Mouse (Mus musculus) neural tube, embryonic 13.5 days (tissue): Measurements from ENCODE around the gene Kcnh1. TPM values are rescaled to one million over a fixed set of nuclear protein-coding genes. Genes with fewer than 3 reads are reported as not detected.

Experiments used
- ATAC-seq: fragments of 200-750 bp; cut with Nextera tagmentation; 2 replicates; pipeline ENCODE4 v1.8.0; 2017; ENCODE audit warnings: low read depth, mild to moderate bottlenecking, moderate TSS enrichment, moderate library complexity
- H3K27ac ChIP-seq: fragments of 300-500 bp; sonication (generic); replicated peaks from 2 replicates; pipeline ENCODE4 v1.5.1; 2015; ENCODE audit warnings: moderate library complexity, mild to moderate bottlenecking, inconsistent platforms
- H3K27me3 ChIP-seq: fragments of 300-500 bp; sonication (generic); 2 replicates; pipeline ENCODE4 v1.6.1; 2015; ENCODE audit warnings: mild to moderate bottlenecking, inconsistent platforms
- H3K36me3 ChIP-seq: fragments of 300-500 bp; sonication (generic); 2 replicates; pipeline ENCODE4 v1.6.1; 2015; ENCODE audit warnings: mild to moderate bottlenecking, inconsistent platforms
- H3K4me1 ChIP-seq: fragments of 300-500 bp; sonication (generic); replicated peaks from 2 replicates; pipeline ENCODE4 v1.6.1; 2015; ENCODE audit warnings: inconsistent platforms
- H3K4me2 ChIP-seq: fragments of 300-500 bp; sonication (generic); 2 replicates; pipeline ENCODE4 v1.6.1; 2015; ENCODE audit warnings: inconsistent platforms, mild to moderate bottlenecking, moderate library complexity
- H3K4me3 ChIP-seq: fragments of 300-500 bp; sonication (generic); 2 replicates; pipeline ENCODE4 v1.5.1; 2015; ENCODE audit warnings: mild to moderate bottlenecking, inconsistent platforms
- H3K9ac ChIP-seq: fragments of 300-500 bp; sonication (generic); 2 replicates; pipeline ENCODE4 v1.6.1; 2015; ENCODE audit warnings: moderate library complexity, mild to moderate bottlenecking, inconsistent platforms
- H3K9me3 ChIP-seq: fragments of 300-500 bp; sonication (generic); 2 replicates; pipeline ENCODE4 v1.6.1; 2016; ENCODE audit warnings: inconsistent platforms
- WGBS: fragments of 180-500 bp; shearing (Covaris S2); methylation state at CpG from one replicate; pipeline ENCODE4 v1.1.7; 2015; 5-methylcytosine and 5-hydroxymethylcytosine counted together
- polyA plus RNA-seq: library from polyadenylated mRNA; unstranded; fragments of >200 nt; fragmentation: Nextera tagmentation; extraction: Ambion mirVana; gene quantifications from 2 replicates; pipeline ENCODE4 v1.2.1, GENCODE M21; 2015

Gene Kcnh1
- polyA plus RNA-seq, 1 experiment from 2014 or later, result 3.9 TPM

DNA sequence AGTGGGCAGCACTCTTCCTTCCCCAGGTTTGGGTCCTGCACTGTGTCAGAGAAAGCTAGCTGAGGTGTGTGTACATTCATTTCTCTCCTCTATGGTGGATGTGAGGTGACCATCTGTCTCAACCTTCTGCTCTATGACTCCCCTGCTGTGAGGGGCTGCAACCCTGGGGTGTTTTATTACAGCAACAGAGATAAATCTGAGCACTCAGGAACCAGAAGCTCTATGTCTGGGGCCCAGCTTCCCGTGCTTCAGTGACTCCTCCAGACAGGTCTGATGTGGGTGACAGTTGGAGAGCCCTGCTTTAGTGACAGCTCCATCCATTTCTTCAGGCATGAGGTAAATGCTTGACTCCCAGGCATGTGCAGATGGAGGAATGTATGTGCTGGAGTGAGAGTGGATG lies 12.4 kb downstream of the Kcnh1 start:
- Histone ChIP-seq H3K4me3 (no peak overlapping the region), H3K9me3 (no peaks in the 10 kb centered on the region), H3K4me2 (no peak overlapping the region), H3K36me3 (no peaks in the 10 kb centered on the region), H3K27ac (no peak overlapping the region), H3K9ac (no peak overlapping the region), H3K4me1 (0 out of 2 replicates have a peak, but pooled peaks cover under 1% of the 10 kb centered on the region), H3K27me3 (no peaks in the 10 kb centered on the region)
- no peak for ATAC-seq
- WGBS, result 15% methylated on average over 1 of the region's 1 CpGs

DNA sequence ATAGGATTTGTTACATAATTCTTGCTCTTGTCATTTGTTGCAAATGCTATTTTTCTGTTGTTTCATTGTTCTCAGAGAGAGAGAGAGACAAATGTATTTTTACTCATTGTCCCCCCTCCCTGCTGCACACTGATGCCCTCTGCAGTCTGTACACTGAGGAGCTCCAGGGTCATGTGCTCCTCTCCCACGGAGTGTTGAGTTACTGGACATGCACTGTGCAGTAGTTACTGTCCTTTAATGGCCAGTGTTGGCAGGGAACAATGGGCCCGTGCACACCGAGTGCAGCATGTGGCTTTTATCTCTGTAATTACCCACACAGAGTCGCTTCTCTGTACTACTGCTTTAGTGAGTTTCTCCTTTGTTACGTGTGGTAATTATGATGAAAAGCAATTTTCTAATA lies 17.4 kb downstream of the Kcnh1 start:
- ATAC-seq, result no peak
- Histone ChIP-seq H3K4me1 (0 out of 2 replicates have a peak, but pooled peaks cover 2% of the 10 kb centered on the region), H3K36me3 (no peaks in the 10 kb centered on the region), H3K9me3 (no peaks in the 10 kb centered on the region), H3K9ac (no peak overlapping the region), H3K27ac (no peak overlapping the region), H3K4me2 (no peak overlapping the region), H3K27me3 (no peaks in the 10 kb centered on the region), H3K4me3 (no peak overlapping the region)
- WGBS, result 25% methylated on average over 5 of the region's 5 CpGs

DNA sequence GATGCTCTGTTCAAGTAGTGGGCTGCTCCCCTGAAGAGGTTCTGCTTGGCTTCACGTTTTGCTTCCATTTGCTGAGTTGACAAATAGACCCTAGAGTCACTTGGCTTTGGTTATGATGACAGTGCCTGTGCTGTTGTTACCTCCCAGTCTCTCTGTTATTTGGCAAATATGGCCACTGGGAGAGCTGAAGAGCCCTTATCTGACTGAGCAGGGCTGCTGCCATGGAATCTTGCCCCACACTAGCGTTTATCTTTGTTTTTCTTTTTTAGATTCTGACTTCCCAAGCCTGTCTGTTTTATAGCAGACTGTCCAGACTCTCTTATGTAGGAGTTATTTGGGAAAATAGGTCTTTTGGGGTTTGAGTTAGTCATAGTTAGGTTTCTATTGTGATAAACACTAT lies 21.9 kb downstream of the Kcnh1 start:
- 76% methylated on average over 2 of the region's 2 CpGs for WGBS
- Histone ChIP-seq H3K9me3 (no peaks in the 10 kb centered on the region), H3K4me3 (no peak overlapping the region), H3K27ac (no peak overlapping the region), H3K4me2 (no peak overlapping the region), H3K4me1 (0 out of 2 replicates have a peak, but pooled peaks cover 2% of the 10 kb centered on the region), H3K27me3 (no peaks in the 10 kb centered on the region), H3K36me3 (no peaks in the 10 kb centered on the region), H3K9ac (no peak overlapping the region)
- no peak for ATAC-seq

DNA sequence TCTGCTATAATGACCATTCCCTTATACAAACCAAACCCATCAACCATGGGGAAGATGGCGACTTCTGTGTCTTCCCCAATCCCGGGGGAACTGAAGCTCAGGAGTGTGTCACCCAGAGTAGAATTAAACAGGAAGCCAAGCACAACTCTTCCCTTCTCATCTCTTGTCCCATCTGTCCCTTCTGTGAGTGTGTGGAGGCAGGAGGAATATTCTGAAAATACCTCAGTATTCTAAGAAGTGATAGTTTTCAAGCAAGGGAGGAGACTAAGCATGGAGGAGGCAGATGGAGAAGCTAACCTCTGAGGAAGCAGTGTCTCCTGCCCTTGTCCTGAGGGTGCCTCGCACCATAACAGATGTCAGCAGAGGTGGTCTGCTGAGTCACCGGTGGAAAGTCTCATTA lies 24.1 kb downstream of the Kcnh1 start:
- ATAC-seq, result no peak
- no peaks in the 10 kb centered on the region for H3K36me3 ChIP-seq
- H3K27ac ChIP-seq, result no peak overlapping the region
- WGBS, result 96% methylated on average over 4 of the region's 4 CpGs
- H3K27me3 ChIP-seq, result no peaks in the 10 kb centered on the region
- no peaks in the 10 kb centered on the region for H3K4me1 ChIP-seq
- no peak overlapping the region for H3K4me2 ChIP-seq
- no peak overlapping the region for H3K9ac ChIP-seq
- no peak overlapping the region for H3K4me3 ChIP-seq
- no peaks in the 10 kb centered on the region for H3K9me3 ChIP-seq

DNA sequence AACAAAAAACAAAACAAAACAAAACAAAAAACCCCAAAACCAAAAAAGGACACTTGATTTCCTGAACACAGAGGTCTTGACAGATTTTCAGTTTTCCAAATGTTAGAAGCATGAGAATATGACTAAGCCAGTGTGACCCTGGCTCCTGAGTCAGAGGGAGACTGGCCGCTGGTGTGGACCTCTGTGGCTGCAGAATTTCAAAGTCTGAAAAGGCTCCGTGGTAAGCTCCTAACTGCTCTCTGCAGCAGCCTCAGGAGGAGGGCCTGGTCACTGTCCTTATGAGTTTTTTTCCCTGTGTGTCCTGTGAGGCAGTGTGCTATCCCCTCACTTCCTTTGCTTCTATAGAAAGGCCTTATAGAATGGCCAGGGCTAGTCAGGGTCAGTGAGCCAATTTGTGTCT lies 29.6 kb downstream of the Kcnh1 start:
- no peak overlapping the region for H3K27ac ChIP-seq
- 69% methylated on average over 2 of the region's 2 CpGs for whole genome bisulfite sequencing

DNA sequence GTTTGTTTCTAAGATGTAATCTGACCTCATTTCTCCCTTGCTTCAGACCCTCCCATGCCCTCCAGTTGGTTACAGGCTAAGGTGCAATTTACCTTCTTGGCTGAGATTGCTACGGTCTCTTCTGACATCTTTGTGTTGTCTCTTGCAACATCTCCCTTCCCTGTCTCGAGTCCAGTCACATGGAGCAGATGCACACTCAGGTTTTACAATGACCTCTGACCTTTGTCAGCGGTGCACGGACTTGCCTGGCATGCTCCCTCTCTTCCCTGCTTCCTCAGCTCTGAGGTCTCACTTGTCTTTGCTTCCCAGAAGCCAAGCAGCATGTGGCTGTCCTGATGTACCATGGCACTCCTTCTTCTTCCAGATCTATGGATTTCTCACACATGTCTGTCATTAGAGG lies 33.6 kb downstream of the Kcnh1 start:
- H3K4me3 ChIP-seq, result no peak overlapping the region
- ATAC-seq, result no peak
- 54% methylated on average over 4 of the region's 4 CpGs for WGBS

More for the DNA sequence above, 29.6 kb downstream of the Kcnh1 start:
- H3K4me2 ChIP-seq, result no peak overlapping the region
- no peak overlapping the region for H3K9ac ChIP-seq
- no peak for ATAC-seq
- H3K27me3 ChIP-seq, result no peaks in the 10 kb centered on the region
- no peaks in the 10 kb centered on the region for H3K4me1 ChIP-seq
- no peaks in the 10 kb centered on the region for H3K9me3 ChIP-seq
- H3K36me3 ChIP-seq, result no peaks in the 10 kb centered on the region
- no peak overlapping the region for H3K4me3 ChIP-seq

DNA sequence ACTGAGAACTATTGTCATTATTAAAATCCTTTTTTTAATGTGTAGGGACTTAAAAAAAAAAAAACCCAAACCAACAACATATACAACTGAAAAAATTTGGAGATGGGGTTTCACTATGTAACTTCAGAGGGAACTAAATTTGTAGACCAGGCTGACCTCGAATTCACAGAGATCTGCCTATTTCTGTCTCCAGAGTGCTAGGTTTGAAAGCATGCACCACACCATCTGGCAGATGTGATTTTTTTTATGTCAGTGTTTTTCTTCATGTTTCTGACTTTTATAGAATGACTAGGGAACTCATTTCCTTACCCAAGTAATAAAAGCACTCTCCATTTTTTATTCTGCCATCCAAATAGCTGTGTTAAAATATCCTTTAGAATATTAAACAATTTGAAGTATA lies 42.1 kb downstream of the Kcnh1 start:
- ATAC-seq, result no peak
- H3K27me3 ChIP-seq, result no peaks in the 10 kb centered on the region
- no peaks in the 10 kb centered on the region for H3K4me1 ChIP-seq
- H3K9ac ChIP-seq, result no peak overlapping the region
- H3K4me2 ChIP-seq, result no peak overlapping the region
- H3K36me3 ChIP-seq, result no peaks in the 10 kb centered on the region
- 70% methylated on average over 1 of the region's 1 CpGs for WGBS
- H3K4me3 ChIP-seq, result no peak overlapping the region
- H3K9me3 ChIP-seq, result peaks cover 8% of the 10 kb centered on the region
- H3K27ac ChIP-seq, result no peak overlapping the region

More for the DNA sequence above, 33.6 kb downstream of the Kcnh1 start:
- Histone ChIP-seq H3K27ac (no peak overlapping the region), H3K27me3 (no peaks in the 10 kb centered on the region), H3K9me3 (peaks cover 9% of the 10 kb centered on the region), H3K9ac (no peak overlapping the region), H3K4me1 (no peaks in the 10 kb centered on the region), H3K36me3 (no peaks in the 10 kb centered on the region), H3K4me2 (no peak overlapping the region)

DNA sequence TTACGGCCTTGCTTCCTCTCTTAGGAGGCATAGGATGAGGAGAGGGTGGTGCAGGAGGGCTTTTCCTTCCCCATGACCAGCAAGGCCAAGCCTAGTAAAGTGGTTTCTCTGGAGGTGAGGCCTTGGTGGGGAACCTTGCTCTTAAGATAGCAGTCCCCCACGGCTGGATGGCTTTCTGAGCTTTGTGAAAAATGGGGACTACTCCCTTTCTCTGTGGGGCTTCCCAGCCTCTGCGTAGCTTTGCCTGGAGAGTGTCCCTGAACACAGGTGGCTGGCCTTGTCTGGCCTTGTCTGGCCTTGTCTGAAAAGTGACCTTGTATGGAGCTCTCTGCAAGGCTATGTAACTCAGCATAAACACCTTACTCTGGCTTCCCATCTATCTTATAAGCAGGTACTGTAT lies 56.3 kb downstream of the Kcnh1 start:
- Histone ChIP-seq H3K36me3 (no peaks in the 10 kb centered on the region), H3K27ac (no peak overlapping the region), H3K4me2 (no peak overlapping the region), H3K9ac (no peak overlapping the region), H3K4me1 (no peaks in the 10 kb centered on the region), H3K4me3 (no peak overlapping the region), H3K9me3 (no peaks in the 10 kb centered on the region), H3K27me3 (no peaks in the 10 kb centered on the region)
- ATAC-seq, result no peak
- WGBS, result 78% methylated on average over 3 of the region's 3 CpGs

DNA sequence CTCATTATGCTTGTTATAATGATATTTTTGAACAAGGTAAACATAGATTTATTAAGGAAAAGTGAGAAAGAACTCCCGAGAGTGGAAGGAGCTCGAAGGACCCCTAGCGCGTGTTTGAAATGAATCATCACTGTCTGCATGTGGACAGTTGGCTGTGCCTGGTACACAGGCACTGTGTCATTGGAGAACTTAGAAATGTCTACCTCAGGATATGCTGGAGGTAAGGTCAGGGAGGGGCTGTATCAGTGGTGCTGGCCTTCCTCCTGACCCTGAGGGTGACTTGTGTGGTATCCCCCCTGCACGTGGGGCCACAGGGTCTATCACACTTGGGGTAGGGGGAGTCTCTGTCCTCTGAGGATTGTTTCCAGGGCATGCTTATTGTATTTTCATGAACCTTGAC lies 68.6 kb downstream of the Kcnh1 start:
- no peak overlapping the region for H3K9ac ChIP-seq
- 80% methylated on average over 5 of the region's 5 CpGs for WGBS
- H3K27ac ChIP-seq, result no peak overlapping the region
- no peak for ATAC-seq
- H3K27me3 ChIP-seq, result no peaks in the 10 kb centered on the region
- H3K4me2 ChIP-seq, result no peak overlapping the region
- H3K36me3 ChIP-seq, result no peaks in the 10 kb centered on the region
- H3K4me3 ChIP-seq, result no peak overlapping the region
- H3K4me1 ChIP-seq, result no peaks in the 10 kb centered on the region
- H3K9me3 ChIP-seq, result no peaks in the 10 kb centered on the region

DNA sequence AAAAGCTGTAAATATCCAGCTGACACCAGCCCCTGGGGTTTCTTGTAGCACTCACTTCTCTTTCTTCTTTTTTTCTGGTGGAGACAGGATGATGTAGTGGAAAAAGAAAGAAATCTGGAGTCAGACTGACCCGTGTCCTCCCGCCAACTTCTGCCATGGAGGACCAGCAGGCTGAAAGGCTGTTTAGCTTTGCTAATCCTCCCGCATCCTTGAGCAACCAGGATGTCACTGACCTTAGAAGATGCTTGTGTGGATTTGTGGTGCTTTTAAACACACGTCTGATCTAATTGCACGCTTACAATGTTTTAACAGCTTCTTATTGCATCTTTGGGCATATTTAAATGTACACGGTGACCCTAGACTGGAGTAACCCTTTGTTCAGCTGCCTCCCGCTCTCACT lies 69.0 kb downstream of the Kcnh1 start:
- no peak overlapping the region for H3K4me3 ChIP-seq
- no peaks in the 10 kb centered on the region for H3K27me3 ChIP-seq
- no peak overlapping the region for H3K27ac ChIP-seq
- H3K36me3 ChIP-seq, result no peaks in the 10 kb centered on the region
- H3K4me2 ChIP-seq, result no peak overlapping the region
- H3K4me1 ChIP-seq, result no peaks in the 10 kb centered on the region
- ATAC-seq, result no peak
- 70% methylated on average over 7 of the region's 7 CpGs for WGBS
- H3K9me3 ChIP-seq, result no peaks in the 10 kb centered on the region
- no peak overlapping the region for H3K9ac ChIP-seq

DNA sequence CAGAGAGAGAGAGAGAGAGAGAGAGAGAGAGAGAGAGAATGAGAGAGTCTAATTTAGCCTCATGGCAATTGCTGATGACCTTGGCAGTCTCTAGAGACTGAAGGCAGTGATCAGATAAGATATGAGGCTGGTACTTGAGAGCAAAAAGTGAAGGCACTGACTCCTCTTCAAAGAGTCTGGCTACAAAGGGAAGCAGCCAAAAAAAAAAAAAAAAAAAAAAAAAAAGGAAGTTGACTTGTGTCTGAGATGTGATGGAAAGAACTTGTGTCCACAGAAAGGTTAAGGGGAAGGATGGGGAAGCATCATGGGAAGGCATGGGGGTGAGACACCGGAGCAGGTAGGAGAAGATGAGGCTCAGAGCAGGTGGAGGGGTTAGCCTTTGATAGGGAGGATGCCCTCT lies 75.1 kb downstream of the Kcnh1 start:
- H3K9ac ChIP-seq, result no peak overlapping the region
- no peak for ATAC-seq
- no peaks in the 10 kb centered on the region for H3K36me3 ChIP-seq
- no peak overlapping the region for H3K4me2 ChIP-seq
- H3K4me1 ChIP-seq, result no peaks in the 10 kb centered on the region
- no peaks in the 10 kb centered on the region for H3K27me3 ChIP-seq
- no peak overlapping the region for H3K4me3 ChIP-seq
- no peaks in the 10 kb centered on the region for H3K9me3 ChIP-seq
- H3K27ac ChIP-seq, result no peak overlapping the region
- 86% methylated on average over 1 of the region's 1 CpGs for WGBS

DNA sequence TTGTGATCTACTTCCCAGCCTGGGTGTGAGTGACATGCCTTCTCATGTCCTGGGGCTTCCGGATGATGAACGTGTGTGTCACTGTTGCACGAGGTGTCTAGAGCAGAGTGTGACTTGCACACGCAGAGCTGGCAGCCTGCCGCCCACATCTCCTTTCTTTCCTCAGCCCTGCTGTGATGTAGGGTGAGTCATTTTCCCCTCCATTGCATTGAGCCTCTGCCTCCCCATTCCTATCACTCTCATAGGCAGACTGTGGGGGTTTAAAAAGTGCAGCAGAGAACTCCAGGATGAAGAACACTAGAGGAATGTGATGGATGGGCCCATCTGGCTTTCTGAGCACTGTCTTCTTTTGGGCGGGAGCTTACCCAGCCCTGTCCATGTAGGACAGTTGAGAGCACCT lies 76.4 kb downstream of the Kcnh1 start:
- no peak overlapping the region for H3K9ac ChIP-seq
- no peaks in the 10 kb centered on the region for H3K36me3 ChIP-seq
- no peak overlapping the region for H3K4me2 ChIP-seq
- H3K4me1 ChIP-seq, result no peaks in the 10 kb centered on the region
- H3K4me3 ChIP-seq, result no peak overlapping the region
- no peaks in the 10 kb centered on the region for H3K9me3 ChIP-seq
- H3K27me3 ChIP-seq, result no peaks in the 10 kb centered on the region
- WGBS, result 88% methylated on average over 6 of the region's 6 CpGs
- no peak overlapping the region for H3K27ac ChIP-seq
- ATAC-seq, result no peak

DNA sequence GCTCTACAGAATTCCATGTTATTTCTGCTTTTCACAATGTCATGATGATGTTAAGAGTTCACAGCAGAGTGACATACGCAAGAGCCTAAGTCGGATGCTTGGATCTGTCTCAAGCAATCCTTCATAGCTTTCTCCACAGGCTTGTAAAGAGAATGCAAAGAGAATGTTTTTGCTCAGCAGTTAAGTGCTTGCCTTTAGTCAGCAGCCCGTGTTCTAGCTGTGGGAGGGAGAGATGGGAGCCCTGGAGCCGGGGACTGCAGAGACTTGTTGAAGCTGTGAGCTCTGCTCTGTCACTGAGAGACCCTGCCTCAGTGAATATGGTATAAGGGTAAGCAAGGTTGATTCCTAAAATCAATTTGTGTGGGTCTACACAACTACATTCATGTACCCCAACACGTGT lies 78.3 kb downstream of the Kcnh1 start:
- no peak overlapping the region for H3K4me3 ChIP-seq
- H3K27ac ChIP-seq, result no peak overlapping the region
- no peak overlapping the region for H3K4me2 ChIP-seq
- no peak for ATAC-seq
- H3K4me1 ChIP-seq, result no peaks in the 10 kb centered on the region
- no peaks in the 10 kb centered on the region for H3K9me3 ChIP-seq
- H3K9ac ChIP-seq, result no peak overlapping the region
- H3K36me3 ChIP-seq, result no peaks in the 10 kb centered on the region
- H3K27me3 ChIP-seq, result no peaks in the 10 kb centered on the region
- 79% methylated on average over 5 of the region's 5 CpGs for WGBS
